Mouse (Mus musculus) megakaryocyte, embryonic 14.5 days (primary cell): Measurements from ENCODE around the gene Fibcd1.

ENCODE experiments used
- FLI1 ChIP-seq: IDR thresholded peaks from 2 replicates; pipeline ENCODE4 v1.6.1; 2012; ENCODE audit warnings: low read length, inconsistent platforms, mixed read lengths
- GATA1 ChIP-seq: IDR thresholded peaks from 3 replicates; pipeline ENCODE4 v1.6.1; 2012; ENCODE audit warnings: mixed read lengths, low read length, inconsistent platforms, borderline replicate concordance

- TF ChIP-seq GATA1: no peak
- TF ChIP-seq FLI1: no peak
These were observed 31.1 kb downstream of the Fibcd1 start for GRCm38 (mm10) chr2:31814699-31815098.
